Mouse (Mus musculus): ENCODE data around the gene Glis1.
"Not testable (repeated sequence)": the region's sequence is repeated elsewhere in the genome, so short reads cannot be mapped to it uniquely, and the experiment has no call there.

The Glis1 gene

GRCm38 (mm10) chr4:107577146-107577839, 142.9 kb downstream of the Glis1 start:
- DNase-seq (ENCODE audit: low read depth, low spot score), result no peak

- DNase-seq (ENCODE audit: low read depth, low spot score), result no peak
These were observed 146.5 kb downstream of the Glis1 start for GRCm38 (mm10) chr4:107580883-107581282.

- no peak for DNase-seq (ENCODE audit: low read depth, low spot score)
These were observed 152.0 kb downstream of the Glis1 start for GRCm38 (mm10) chr4:107586391-107586790.

- DNase-seq (ENCODE audit: low read depth, low spot score), result no peak
These were observed 154.2 kb downstream of the Glis1 start for GRCm38 (mm10) chr4:107588637-107589036.

GRCm38 (mm10) chr4:107589046-107589445, 154.7 kb downstream of the Glis1 start:
- no peak for DNase-seq (ENCODE audit: low read depth, low spot score)

GRCm38 (mm10) chr4:107590805-107591534, 156.6 kb downstream of the Glis1 start:
- peak; percentile 71 for DNase-seq (ENCODE audit: low read depth, low spot score)

GRCm38 (mm10) chr4:107593426-107593825, 159.0 kb downstream of the Glis1 start:
- no peak for DNase-seq (ENCODE audit: low read depth, low spot score)

GRCm38 (mm10) chr4:107597226-107597897, 163.0 kb downstream of the Glis1 start:
- no peak for DNase-seq (ENCODE audit: low read depth, low spot score)

- DNase-seq (ENCODE audit: low read depth, low spot score), result no peak
These were observed 163.6 kb downstream of the Glis1 start for GRCm38 (mm10) chr4:107597898-107598580.

GRCm38 (mm10) chr4:107598581-107598958, 164.2 kb downstream of the Glis1 start:
- not testable (repeated sequence) for DNase-seq (ENCODE audit: low read depth, low spot score)

- no peak for DNase-seq (ENCODE audit: low read depth, low spot score)
These were observed 167.9 kb downstream of the Glis1 start for GRCm38 (mm10) chr4:107602284-107602683.

GRCm38 (mm10) chr4:107602787-107603186, 168.4 kb downstream of the Glis1 start:
- no peak for DNase-seq (ENCODE audit: low read depth, low spot score)

- no peak for DNase-seq (ENCODE audit: low read depth, low spot score)
These were observed 168.8 kb downstream of the Glis1 start for GRCm38 (mm10) chr4:107603208-107603607.

- DNase-seq (ENCODE audit: low read depth, low spot score), result no peak
These were observed 171.7 kb downstream of the Glis1 start for GRCm38 (mm10) chr4:107605964-107606602.

- peak; percentile 72 for DNase-seq (ENCODE audit: low read depth, low spot score)
These were observed 175.4 kb downstream of the Glis1 start for GRCm38 (mm10) chr4:107609775-107610174.

- DNase-seq (ENCODE audit: low read depth, low spot score), result no peak
These were observed 177.7 kb downstream of the Glis1 start for GRCm38 (mm10) chr4:107611888-107612650.

GRCm38 (mm10) chr4:107617596-107618230, 183.3 kb downstream of the Glis1 start:
- no peak for DNase-seq (ENCODE audit: low read depth, low spot score)

- DNase-seq (ENCODE audit: low read depth, low spot score), result no peak
These were observed 185.1 kb downstream of the Glis1 start for GRCm38 (mm10) chr4:107619487-107619886.

- DNase-seq (ENCODE audit: low read depth, low spot score), result no peak
These were observed 187.0 kb downstream of the Glis1 start for GRCm38 (mm10) chr4:107621366-107621765.

- DNase-seq (ENCODE audit: low read depth, low spot score), result no peak
These were observed 187.9 kb downstream of the Glis1 start for GRCm38 (mm10) chr4:107622296-107622695.

Measured in forelimb bud, embryonic 11.5 days (tissue).